Mouse (Mus musculus) stomach, embryonic 14.5 days (tissue): ENCODE measurements around the gene Tsks. TPM values are rescaled to one million over a fixed set of nuclear protein-coding genes. Genes with fewer than 3 reads are reported as not detected.

Source experiments
- ATAC-seq: fragments of 200-750 bp; cut with Nextera tagmentation; 2 replicates; pipeline ENCODE4 v1.8.0; 2017; ENCODE audit warnings: low read depth, moderate TSS enrichment; ENCODE audit not compliant: insufficient number of reproducible peaks, insufficient read depth, low FRiP score
- H3K27ac ChIP-seq: fragments of 300-500 bp; sonication (generic); 2 replicates; pipeline ENCODE4 v1.5.1; 2014; ENCODE audit warnings: mild to moderate bottlenecking, low read length, moderate library complexity, mixed read lengths
- H3K27me3 ChIP-seq: fragments of 300-500 bp; sonication (generic); 2 replicates; pipeline ENCODE4 v1.6.1; 2014; ENCODE audit warnings: low read length, control low read depth, mixed read lengths; ENCODE audit not compliant: control insufficient read depth, insufficient read depth
- H3K36me3 ChIP-seq: fragments of 300-500 bp; sonication (generic); 2 replicates; pipeline ENCODE4 v1.6.1; 2014; ENCODE audit warnings: mild to moderate bottlenecking, control low read depth, low read length, moderate library complexity, mixed read lengths; ENCODE audit not compliant: control insufficient read depth, insufficient read depth
- H3K4me1 ChIP-seq: fragments of 300-500 bp; sonication (generic); 2 replicates; pipeline ENCODE4 v1.6.1; 2014; ENCODE audit warnings: low read length, control low read depth, mixed read lengths; ENCODE audit not compliant: control insufficient read depth, insufficient read depth
- H3K4me2 ChIP-seq: fragments of 300-500 bp; sonication (generic); replicated peaks from 2 replicates; pipeline ENCODE4 v1.6.1; 2014; ENCODE audit warnings: low read depth, low read length, control low read depth
- H3K4me3 ChIP-seq: fragments of 300-500 bp; sonication (generic); 2 replicates; pipeline ENCODE4 v1.5.1; 2014; ENCODE audit warnings: low read depth, low read length, control low read depth
- H3K9ac ChIP-seq: fragments of 300-500 bp; sonication (generic); replicated peaks from 2 replicates; pipeline ENCODE4 v1.6.1; 2014; ENCODE audit warnings: low read depth, mild to moderate bottlenecking, control low read depth, low read length, moderate library complexity, mixed read lengths
- H3K9me3 ChIP-seq: fragments of 300-500 bp; sonication (generic); 2 replicates; pipeline ENCODE4 v1.6.1; 2016; ENCODE audit warnings: low read depth, low read length, control low read depth; ENCODE audit not compliant: control insufficient read depth
- WGBS: fragments of 180-500 bp; shearing (Covaris S2); extraction: QIAGEN DNeasy Blood & Tissue Kit; methylation state at CpG from one replicate; pipeline ENCODE4 v1.1.7; 2014; 5-methylcytosine and 5-hydroxymethylcytosine counted together
- polyA plus RNA-seq: library from polyadenylated mRNA; unstranded; fragments of >200 nt; fragmentation: Nextera tagmentation; extraction: Ambion mirVana; gene quantifications from 2 replicates; pipeline ENCODE4 v1.2.1, GENCODE M21; 2014

The Tsks gene
- polyA plus RNA-seq, 1 experiment from 2014 or later, result 0.17 TPM

DNA sequence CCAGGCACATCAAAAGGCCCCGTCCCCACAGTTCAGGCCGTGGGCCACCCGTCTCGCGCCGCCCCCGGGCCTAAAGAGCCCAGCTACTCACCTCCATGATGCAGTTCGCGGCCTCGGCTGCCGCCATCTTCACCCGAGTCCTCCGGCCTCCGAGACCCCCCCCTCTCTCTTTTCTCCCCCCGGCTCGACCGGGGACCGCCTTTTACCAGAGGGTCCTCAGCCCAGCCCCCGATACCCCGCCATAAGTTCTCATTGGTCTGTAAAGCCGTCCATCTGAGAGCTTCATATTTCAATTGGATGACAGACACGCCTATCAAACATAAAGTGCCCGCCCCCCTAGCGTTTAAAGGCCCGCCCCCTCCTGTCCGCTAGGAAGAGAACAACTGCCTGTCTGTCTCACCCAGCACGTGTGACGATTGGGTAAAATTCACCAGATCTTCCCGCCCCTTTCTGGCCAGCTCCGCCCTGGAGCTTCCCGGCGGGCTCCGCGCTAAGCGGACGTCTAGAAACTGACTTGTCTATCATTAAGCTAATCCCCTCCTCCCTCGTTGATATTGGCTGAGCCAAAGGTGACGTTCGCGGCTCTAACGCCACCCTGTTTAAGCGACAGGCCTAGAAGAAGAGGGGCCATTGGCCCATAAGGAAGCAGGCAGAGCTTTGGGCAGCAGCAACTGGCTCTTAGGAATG lies 43.3 kb downstream of the Tsks start, which contains the start of gene Prmt1:
Gene Prmt1, minus strand, starts transcription at position 377 of the 687 bp plus-strand sequence.
- Histone ChIP-seq H3K9me3 (no peaks in the 10 kb centered on the region), H3K27ac (peak within 1 kb of the TSS; percentile 95), H3K4me1 (peaks cover 24% of the 10 kb centered on the region), H3K4me3 (peak within 1 kb of the TSS; percentile 98), H3K27me3 (no peaks in the 10 kb centered on the region), H3K4me2 (peak within 1 kb of the TSS; percentile 65), H3K36me3 (peaks cover 26% of the 10 kb centered on the region), H3K9ac (peak within 1 kb of the TSS; percentile 98)
- under 1% methylated on average over 39 of the region's 42 CpGs for WGBS
- ATAC-seq, result peak; percentile 96

DNA sequence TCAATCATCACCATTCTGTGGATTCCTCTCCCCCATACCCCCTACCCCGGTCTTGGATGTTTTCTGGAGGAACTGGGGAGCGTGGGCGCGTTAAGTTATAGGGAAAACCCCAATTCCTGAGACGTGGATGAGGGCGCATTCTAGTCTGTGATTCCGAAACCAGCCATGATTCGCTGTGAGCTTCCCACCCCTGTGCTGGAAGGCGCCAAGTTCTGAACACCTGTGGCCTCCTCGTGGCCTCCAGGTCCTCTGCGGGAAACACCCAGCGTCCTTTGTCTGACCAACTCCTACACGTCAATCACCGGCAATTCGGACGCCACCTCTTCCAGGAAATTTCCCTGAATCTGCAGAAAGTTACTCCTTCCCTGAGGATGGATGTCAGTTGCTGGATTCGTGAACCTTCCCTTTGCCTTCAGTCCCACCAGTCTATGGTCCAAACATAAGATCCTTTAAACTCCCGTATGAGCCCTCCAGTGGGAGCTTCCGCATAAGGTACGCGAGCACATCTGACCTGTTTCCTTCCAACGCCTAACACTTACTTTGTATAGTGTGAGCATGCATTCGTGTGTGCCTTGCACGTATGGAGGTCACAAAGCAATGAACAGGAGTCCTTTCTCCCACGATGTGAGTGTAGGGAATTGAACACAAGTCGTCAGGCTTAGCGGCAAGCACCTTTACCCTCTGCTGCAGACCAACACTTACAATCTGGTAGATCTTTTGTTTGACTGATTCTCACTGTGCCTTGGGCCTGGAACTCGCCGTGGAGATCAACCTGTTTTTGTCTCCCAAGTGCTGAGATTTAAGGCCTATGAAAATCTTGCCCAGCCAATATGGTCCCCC lies 44.1 kb downstream of the Tsks start:
- ATAC-seq, result peak; percentile 8; the same call in 1 of the 2 replicates
- Histone ChIP-seq H3K4me3 (peak overlapping the region; percentile 66), H3K4me1 (peaks cover 24% of the 10 kb centered on the region), H3K36me3 (peaks cover 24% of the 10 kb centered on the region), H3K27ac (peak overlapping the region; percentile 94), H3K9me3 (no peaks in the 10 kb centered on the region), H3K9ac (peak overlapping the region; percentile 75), H3K4me2 (peak overlapping the region; percentile 65), H3K27me3 (no peaks in the 10 kb centered on the region)
- under 1% methylated on average over 29 of the region's 29 CpGs for WGBS

DNA sequence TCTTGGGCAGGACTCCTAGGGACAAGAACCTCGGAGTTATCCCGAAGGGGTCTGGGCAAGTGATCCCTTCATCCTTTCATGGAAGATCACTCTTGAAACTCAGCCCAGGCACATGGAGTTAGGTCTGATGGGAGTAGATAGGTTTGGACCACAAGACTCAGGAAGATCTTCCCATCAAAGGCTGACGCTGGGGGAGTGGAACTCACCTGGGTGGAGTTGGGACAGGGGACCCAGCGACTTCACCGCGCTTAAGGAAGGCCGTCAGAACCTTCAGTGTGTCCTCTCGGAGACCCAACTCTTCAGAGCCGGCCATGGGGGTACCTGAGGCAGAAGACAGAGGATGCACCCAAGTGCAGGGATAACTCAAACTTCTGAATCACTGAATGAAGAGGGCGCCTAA lies 53.7 kb downstream of the Tsks start:
- H3K4me1 ChIP-seq, result peaks cover 8% of the 10 kb centered on the region
- H3K27me3 ChIP-seq, result no peaks in the 10 kb centered on the region
- no peak for ATAC-seq
- no peaks in the 10 kb centered on the region for H3K9me3 ChIP-seq
- H3K9ac ChIP-seq, result peak overlapping the region; percentile 55
- peak overlapping the region; percentile 80 for H3K4me2 ChIP-seq
- peaks cover 31% of the 10 kb centered on the region for H3K36me3 ChIP-seq
- peak overlapping the region; percentile 68; the same call in 1 of the 2 replicates for H3K27ac ChIP-seq
- peak overlapping the region; percentile 54 for H3K4me3 ChIP-seq
- WGBS, result 10% methylated on average over 10 of the region's 10 CpGs

DNA sequence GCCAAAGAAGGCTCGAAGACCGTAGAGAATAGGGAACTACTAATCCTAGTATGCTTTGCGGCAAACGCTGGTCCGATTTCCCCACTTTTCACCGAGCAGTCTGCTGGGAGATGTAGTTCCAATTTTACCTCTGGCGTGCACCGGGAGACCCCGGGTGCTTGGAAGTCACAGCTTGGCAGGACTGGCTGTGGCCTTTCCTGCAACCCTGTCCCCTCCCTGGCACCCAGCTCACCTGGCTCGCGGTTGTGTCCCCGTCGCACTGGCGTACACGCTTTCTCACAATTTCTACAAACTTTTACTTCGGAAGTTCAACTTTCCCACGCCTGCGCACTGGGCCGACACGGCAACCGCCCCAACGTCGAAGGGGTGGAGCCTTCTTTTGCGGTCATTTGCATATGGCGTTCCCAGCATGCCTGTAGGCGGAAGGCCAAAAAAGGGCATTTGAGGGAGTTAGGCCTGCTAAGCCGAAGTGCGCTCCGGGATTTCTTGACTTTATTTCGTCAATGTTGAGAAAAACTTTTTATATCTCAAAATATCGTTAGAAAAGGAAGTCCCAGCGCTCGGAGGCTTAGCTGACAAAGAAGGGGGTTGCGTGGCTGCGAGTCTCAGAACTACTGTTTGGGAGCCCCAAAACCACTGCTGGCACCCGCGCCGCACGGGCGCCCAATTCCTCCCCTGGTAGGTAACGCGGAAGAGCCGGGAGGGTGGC lies 54.4 kb downstream of the Tsks start, which contains the start of gene Irf3:
Gene Irf3, plus strand, starts transcription at position 418 of the 709 bp plus-strand sequence.
- peak within 1 kb of the TSS; percentile 93 for H3K4me2 ChIP-seq
- H3K9ac ChIP-seq, result peak within 1 kb of the TSS; percentile 59
- H3K27me3 ChIP-seq, result no peaks in the 10 kb centered on the region
- ATAC-seq, result peak; percentile 89
- peak within 1 kb of the TSS; percentile 84 for H3K27ac ChIP-seq
- peak within 1 kb of the TSS; percentile 54 for H3K4me3 ChIP-seq
- no peaks in the 10 kb centered on the region for H3K9me3 ChIP-seq
- H3K36me3 ChIP-seq, result peaks cover 32% of the 10 kb centered on the region
- H3K4me1 ChIP-seq, result peaks cover 8% of the 10 kb centered on the region
- under 1% methylated on average over 43 of the region's 43 CpGs for WGBS

DNA sequence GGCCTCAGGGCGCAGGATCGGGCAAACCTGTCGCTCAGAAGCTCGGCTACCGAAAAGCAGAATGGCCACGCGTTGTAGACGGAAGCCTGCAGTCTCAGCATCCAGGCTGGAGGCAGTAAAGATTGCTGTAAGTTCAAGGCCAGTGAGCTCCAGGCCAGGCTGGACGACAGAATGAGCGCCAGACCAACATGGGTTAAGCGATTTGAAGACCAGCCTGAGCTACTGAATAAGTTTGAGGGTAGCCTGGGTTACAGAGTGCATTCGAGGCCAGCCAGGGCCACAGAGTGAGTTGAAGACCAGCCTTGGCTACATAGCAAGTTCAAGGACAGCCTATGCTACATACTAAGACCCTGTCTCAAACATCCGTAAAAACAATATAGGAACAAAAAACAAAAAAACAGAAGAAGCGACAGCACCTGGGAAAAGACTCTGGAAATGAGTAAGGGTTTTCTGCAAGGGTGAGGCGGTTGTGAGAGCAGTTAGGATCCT lies 55.0 kb downstream of the Tsks start:
- H3K4me3 ChIP-seq, result peak overlapping the region; percentile 54
- H3K9ac ChIP-seq, result peak overlapping the region; percentile 59
- WGBS, result 3% methylated on average over 15 of the region's 15 CpGs
- H3K27ac ChIP-seq, result peak overlapping the region; percentile 84
- no peak for ATAC-seq
- H3K27me3 ChIP-seq, result no peaks in the 10 kb centered on the region
- H3K36me3 ChIP-seq, result peaks cover 33% of the 10 kb centered on the region
- peaks cover 8% of the 10 kb centered on the region for H3K4me1 ChIP-seq
- H3K4me2 ChIP-seq, result peak overlapping the region; percentile 93
- H3K9me3 ChIP-seq, result no peaks in the 10 kb centered on the region

DNA sequence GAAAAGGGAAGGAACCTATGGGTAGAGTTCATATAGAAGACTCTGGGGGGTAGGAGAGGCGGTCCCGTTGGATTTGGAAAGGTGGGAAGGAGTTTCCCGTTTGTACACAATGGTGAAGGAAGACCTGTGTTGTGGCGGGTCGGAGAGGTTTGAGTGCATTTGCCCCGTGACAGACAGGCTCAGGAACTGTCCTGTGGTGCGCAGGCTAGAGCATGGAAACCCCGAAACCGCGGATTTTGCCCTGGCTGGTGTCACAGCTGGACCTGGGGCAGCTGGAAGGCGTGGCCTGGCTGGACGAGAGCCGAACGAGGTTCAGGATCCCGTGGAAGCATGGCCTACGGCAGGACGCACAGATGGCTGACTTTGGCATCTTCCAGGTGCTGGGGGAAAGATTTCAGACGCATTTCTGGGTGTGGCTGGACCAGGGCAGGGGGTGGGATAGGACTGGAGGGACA lies 55.5 kb downstream of the Tsks start, which contains the start of gene Bcl2l12:
Gene Bcl2l12, minus strand, starts transcription at position 212 of the 455 bp plus-strand sequence.
- WGBS, result 2% methylated on average over 18 of the region's 18 CpGs
- Histone ChIP-seq H3K9ac (peak within 1 kb of the TSS; percentile 59), H3K9me3 (no peaks in the 10 kb centered on the region), H3K4me2 (peak within 1 kb of the TSS; percentile 93), H3K27ac (peak within 1 kb of the TSS; percentile 84), H3K27me3 (no peaks in the 10 kb centered on the region), H3K4me1 (peaks cover 8% of the 10 kb centered on the region), H3K36me3 (peaks cover 38% of the 10 kb centered on the region), H3K4me3 (peak within 1 kb of the TSS; percentile 54)
- ATAC-seq, result no peak

DNA sequence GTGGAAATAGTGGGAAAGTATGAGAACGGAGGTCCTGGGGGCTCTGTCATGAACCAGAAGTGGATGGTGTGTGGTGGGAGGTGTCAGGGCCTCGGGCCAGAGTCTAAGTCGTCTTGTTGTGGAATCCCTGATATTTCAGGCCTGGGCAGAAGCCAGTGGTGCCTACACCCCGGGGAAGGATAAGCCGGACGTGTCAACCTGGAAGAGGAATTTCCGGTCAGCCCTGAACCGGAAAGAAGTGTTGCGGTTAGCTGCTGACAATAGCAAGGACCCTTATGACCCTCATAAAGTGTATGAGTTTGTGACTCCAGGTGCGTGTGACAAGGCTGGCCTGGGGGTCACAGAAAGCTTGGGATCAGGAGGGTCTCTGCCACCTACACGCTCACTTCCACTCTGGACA lies 56.7 kb downstream of the Tsks start:
- WGBS, result 75% methylated on average over 11 of the region's 11 CpGs
- Histone ChIP-seq H3K27me3 (no peaks in the 10 kb centered on the region), H3K36me3 (peaks cover 44% of the 10 kb centered on the region), H3K9me3 (no peaks in the 10 kb centered on the region), H3K9ac (no peak overlapping the region), H3K4me2 (peak overlapping the region; percentile 93; the same call in 1 of the 2 replicates), H3K4me1 (peaks cover 8% of the 10 kb centered on the region), H3K27ac (no peak overlapping the region), H3K4me3 (no peak overlapping the region)
- ATAC-seq, result no peak
